Mouse (Mus musculus): ENCODE results near the gene Iqgap2. TPM values are rescaled to one million over a fixed set of nuclear protein-coding genes. Genes with fewer than 3 reads are reported as not detected.

Iqgap2 gene
- polyA plus RNA-seq, 1 experiment from 2014 or later, result 16.5 TPM

- Histone ChIP-seq H3K27ac (replicated peaks) (peak within 1 kb of the TSS; percentile 67), H3K4me3 (ENCODE audit: low read depth, low read length) (peak within 1 kb of the TSS; percentile 61), H3K27me3 (ENCODE audit: control insufficient read depth, insufficient read depth, low read length) (no peaks in the 10 kb centered on the region), H3K9me3 (ENCODE audit: control insufficient read depth, low read length) (no peaks in the 10 kb centered on the region), H3K36me3 (ENCODE audit: control insufficient read depth, insufficient read depth, low read length) (no peaks in the 10 kb centered on the region), H3K4me1 (replicated peaks; ENCODE audit: control insufficient read depth, insufficient read depth) (0 out of 2 replicates have a peak, but pooled peaks cover 3% of the 10 kb centered on the region), H3K9ac (ENCODE audit: low read length) (peak within 1 kb of the TSS; percentile 78), H3K4me2 (replicated peaks; ENCODE audit: low read depth) (peak within 1 kb of the TSS; percentile 66)
- DNase-seq (ENCODE audit: low spot score) (peak; percentile 83), ATAC-seq (ENCODE audit: low FRiP score, low TSS enrichment) (peak; percentile 88)
- TF ChIP-seq CTCF (IDR thresholded peaks at IDR 0.05; ENCODE audit: low read depth) (no peak), EP300 (optimal IDR thresholded peaks at IDR 0.05) (no peak)
- under 1% methylated on average over 38 of the region's 42 CpGs for WGBS
Observed at GRCm38 (mm10) chr13:95618309-95618712, 273.4 kb downstream of the Iqgap2 start, which contains the start of gene F2r. Gene F2r, minus strand, starts transcription at chr13:95618487.

GRCm38 (mm10) chr13:95617671-95618171 is 274.0 kb downstream of the Iqgap2 start:
- H3K9ac ChIP-seq (ENCODE audit: low read length), result peak overlapping the region; percentile 78
- no peaks in the 10 kb centered on the region for H3K27me3 ChIP-seq (ENCODE audit: control insufficient read depth, insufficient read depth, low read length)
- peak overlapping the region; percentile 67 for H3K27ac ChIP-seq (replicated peaks)
- peak overlapping the region; percentile 61 for H3K4me3 ChIP-seq (ENCODE audit: low read depth, low read length)
- TF ChIP-seq EP300 (optimal IDR thresholded peaks at IDR 0.05) (no peak), CTCF (IDR thresholded peaks at IDR 0.05; ENCODE audit: low read depth) (no peak)
- H3K4me1 ChIP-seq (replicated peaks; ENCODE audit: control insufficient read depth, insufficient read depth), result 0 out of 2 replicates have a peak, but pooled peaks cover 3% of the 10 kb centered on the region
- 1% methylated on average over 21 of the region's 21 CpGs for WGBS
- no peaks in the 10 kb centered on the region for H3K36me3 ChIP-seq (ENCODE audit: control insufficient read depth, insufficient read depth, low read length)
- DNase-seq (ENCODE audit: low spot score), result no peak
- no peaks in the 10 kb centered on the region for H3K9me3 ChIP-seq (ENCODE audit: control insufficient read depth, low read length)
- peak overlapping the region; percentile 66 for H3K4me2 ChIP-seq (replicated peaks; ENCODE audit: low read depth)
- peak; percentile 24 for ATAC-seq (ENCODE audit: low FRiP score, low TSS enrichment)

GRCm38 (mm10) chr13:95617082-95617670 is 274.5 kb downstream of the Iqgap2 start:
- 13% methylated on average over 17 of the region's 17 CpGs for WGBS
- peak overlapping the region; percentile 61 for H3K4me3 ChIP-seq (ENCODE audit: low read depth, low read length)
- H3K27ac ChIP-seq (replicated peaks), result no peak overlapping the region
- no peak for ATAC-seq (ENCODE audit: low FRiP score, low TSS enrichment)
- H3K9me3 ChIP-seq (ENCODE audit: control insufficient read depth, low read length), result no peaks in the 10 kb centered on the region
- TF ChIP-seq EP300 (optimal IDR thresholded peaks at IDR 0.05), result no peak
- no peak for TF ChIP-seq CTCF (IDR thresholded peaks at IDR 0.05; ENCODE audit: low read depth)
- peak overlapping the region; percentile 78 for H3K9ac ChIP-seq (ENCODE audit: low read length)
- H3K4me1 ChIP-seq (replicated peaks; ENCODE audit: control insufficient read depth, insufficient read depth), result 0 out of 2 replicates have a peak, but pooled peaks cover 3% of the 10 kb centered on the region
- H3K27me3 ChIP-seq (ENCODE audit: control insufficient read depth, insufficient read depth, low read length), result no peaks in the 10 kb centered on the region
- H3K36me3 ChIP-seq (ENCODE audit: control insufficient read depth, insufficient read depth, low read length), result no peaks in the 10 kb centered on the region
- peak overlapping the region; percentile 66 for H3K4me2 ChIP-seq (replicated peaks; ENCODE audit: low read depth)
- no peak for DNase-seq (ENCODE audit: low spot score)

GRCm38 (mm10) chr13:95616512-95616911 is 275.2 kb downstream of the Iqgap2 start:
- Histone ChIP-seq H3K4me3 (ENCODE audit: low read depth, low read length) (peak overlapping the region; percentile 61), H3K9me3 (ENCODE audit: control insufficient read depth, low read length) (no peaks in the 10 kb centered on the region), H3K4me2 (replicated peaks; ENCODE audit: low read depth) (peak overlapping the region; percentile 66), H3K9ac (ENCODE audit: low read length) (peak overlapping the region; percentile 51), H3K36me3 (ENCODE audit: control insufficient read depth, insufficient read depth, low read length) (no peaks in the 10 kb centered on the region), H3K4me1 (replicated peaks; ENCODE audit: control insufficient read depth, insufficient read depth) (0 out of 2 replicates have a peak, but pooled peaks cover 3% of the 10 kb centered on the region), H3K27me3 (ENCODE audit: control insufficient read depth, insufficient read depth, low read length) (no peaks in the 10 kb centered on the region), H3K27ac (replicated peaks) (no peak overlapping the region; the same call in 1 of the 2 replicates)
- DNase-seq (ENCODE audit: low spot score) (no peak), ATAC-seq (ENCODE audit: low FRiP score, low TSS enrichment) (no peak)
- WGBS, result 43% methylated on average over 11 of the region's 11 CpGs
- TF ChIP-seq CTCF (IDR thresholded peaks at IDR 0.05; ENCODE audit: low read depth) (no peak), EP300 (optimal IDR thresholded peaks at IDR 0.05) (no peak)

GRCm38 (mm10) chr13:95614757-95615156 is 277.0 kb downstream of the Iqgap2 start:
- Histone ChIP-seq H3K4me2 (replicated peaks; ENCODE audit: low read depth) (no peak overlapping the region), H3K4me1 (replicated peaks; ENCODE audit: control insufficient read depth, insufficient read depth) (0 out of 2 replicates have a peak, but pooled peaks cover 3% of the 10 kb centered on the region), H3K4me3 (ENCODE audit: low read depth, low read length) (no peak overlapping the region), H3K27me3 (ENCODE audit: control insufficient read depth, insufficient read depth, low read length) (no peaks in the 10 kb centered on the region), H3K9me3 (ENCODE audit: control insufficient read depth, low read length) (no peaks in the 10 kb centered on the region), H3K9ac (ENCODE audit: low read length) (no peak overlapping the region), H3K27ac (replicated peaks) (no peak overlapping the region), H3K36me3 (ENCODE audit: control insufficient read depth, insufficient read depth, low read length) (no peaks in the 10 kb centered on the region)
- no peak for TF ChIP-seq EP300 (optimal IDR thresholded peaks at IDR 0.05)
- TF ChIP-seq CTCF (IDR thresholded peaks at IDR 0.05; ENCODE audit: low read depth), result 0 out of 2 replicates have a peak, but pooled peaks have one; percentile 3
- ATAC-seq (ENCODE audit: low FRiP score, low TSS enrichment), result no peak
- no peak for DNase-seq (ENCODE audit: low spot score)
- WGBS, result 54% methylated on average over 6 of the region's 6 CpGs

GRCm38 (mm10) chr13:95612243-95612642 is 279.5 kb downstream of the Iqgap2 start:
- ATAC-seq (ENCODE audit: low FRiP score, low TSS enrichment) (no peak), DNase-seq (ENCODE audit: low spot score) (no peak)
- Histone ChIP-seq H3K4me3 (ENCODE audit: low read depth, low read length) (no peak overlapping the region), H3K27me3 (ENCODE audit: control insufficient read depth, insufficient read depth, low read length) (no peaks in the 10 kb centered on the region), H3K27ac (replicated peaks) (no peak overlapping the region), H3K9ac (ENCODE audit: low read length) (no peak overlapping the region), H3K4me1 (replicated peaks; ENCODE audit: control insufficient read depth, insufficient read depth) (0 out of 2 replicates have a peak, but pooled peaks cover 3% of the 10 kb centered on the region), H3K9me3 (ENCODE audit: control insufficient read depth, low read length) (no peaks in the 10 kb centered on the region), H3K36me3 (ENCODE audit: control insufficient read depth, insufficient read depth, low read length) (no peaks in the 10 kb centered on the region), H3K4me2 (replicated peaks; ENCODE audit: low read depth) (no peak overlapping the region)
- WGBS, result 85% methylated on average over 10 of the region's 10 CpGs
- TF ChIP-seq EP300 (optimal IDR thresholded peaks at IDR 0.05) (no peak), CTCF (IDR thresholded peaks at IDR 0.05; ENCODE audit: low read depth) (no peak)
